Mouse (Mus musculus): ENCODE measurements at regions not wholly inside any gene's neighbourhood (a gene's known extent, or its start where the extent isn't known, plus 50 kb on each side); places are given as distances from the start of the nearest gene placed in this dataset.

GRCm38 (mm10) chr4:88934266-88935025 lies 54.4 kb upstream of the Ifne start:
- TF ChIP-seq POLR2A (IDR thresholded peaks at IDR 0.05; ENCODE audit: low read depth, low read length) (no peak), CTCF (IDR thresholded peaks at IDR 0.05; ENCODE audit: extremely low read depth, insufficient read length, insufficient replicate concordance, low read depth, low read length) (no peak)

All from small intestine, adult 2 months (tissue).